Mouse (Mus musculus) brain, embryonic 18.5 days (tissue): ENCODE results near the gene Olfr680-ps1.
"Not testable (repeated sequence)": the region's sequence is repeated elsewhere in the genome, so short reads cannot be mapped to it uniquely, and the experiment has no call there.

Source experiments
- DNase-seq: peaks from one replicate; pipeline ENCODE4 v3.0.0-alpha.2; 2012; ENCODE audit warnings: low read depth, low spot score

Gene Olfr680-ps1

DNA sequence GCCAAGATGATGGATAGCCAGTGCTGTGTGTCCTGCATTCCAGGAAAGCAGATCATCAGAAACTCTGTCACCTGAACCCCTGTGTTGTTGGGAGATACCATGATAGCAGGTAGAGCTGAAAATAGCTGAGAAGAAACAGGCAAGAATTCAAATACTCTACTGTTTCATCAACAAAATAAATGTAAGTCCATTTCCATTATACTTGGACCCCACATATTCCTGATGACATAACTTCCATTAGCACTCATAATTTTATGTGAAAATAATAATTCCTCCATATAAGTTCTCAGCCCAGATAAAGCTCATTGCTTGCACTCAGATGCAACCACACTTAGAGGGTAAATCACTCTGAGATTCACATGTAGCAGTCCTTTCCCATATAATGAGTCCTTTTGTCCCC, at the start of gene Olfr680-ps1:
Olfr680-ps1 (minus strand) TSS at position 101 of the 400 bp plus-strand sequence.
- not testable (repeated sequence) for DNase-seq

DNA sequence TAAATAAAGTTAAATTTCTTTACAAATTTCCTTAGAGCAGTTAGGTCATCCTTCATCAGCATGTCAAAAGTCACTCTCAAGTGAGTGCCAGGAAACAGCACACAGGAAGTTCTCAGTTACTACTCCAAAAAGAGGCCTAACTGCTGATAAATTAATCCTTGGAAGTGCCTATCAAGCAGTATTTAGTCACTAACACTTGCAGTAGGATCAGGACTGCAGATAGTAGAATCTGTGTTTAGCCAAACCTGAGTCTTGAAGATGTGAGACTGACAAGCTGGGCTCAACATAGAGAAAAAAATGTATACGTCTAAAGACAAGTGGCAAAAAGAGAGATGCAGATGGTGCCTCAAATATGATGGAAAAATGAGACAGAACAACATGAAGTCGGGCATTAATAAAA, 48.7 kb upstream of the Olfr680-ps1 start:
- DNase-seq: no peak

- DNase-seq: no peak
Observed at GRCm38 (mm10) chr7:105116536-105116935, 23.9 kb upstream of the Olfr680-ps1 start, which contains the start of gene Olfr681. Olfr681 (plus strand) TSS chr7:105116836.

DNA sequence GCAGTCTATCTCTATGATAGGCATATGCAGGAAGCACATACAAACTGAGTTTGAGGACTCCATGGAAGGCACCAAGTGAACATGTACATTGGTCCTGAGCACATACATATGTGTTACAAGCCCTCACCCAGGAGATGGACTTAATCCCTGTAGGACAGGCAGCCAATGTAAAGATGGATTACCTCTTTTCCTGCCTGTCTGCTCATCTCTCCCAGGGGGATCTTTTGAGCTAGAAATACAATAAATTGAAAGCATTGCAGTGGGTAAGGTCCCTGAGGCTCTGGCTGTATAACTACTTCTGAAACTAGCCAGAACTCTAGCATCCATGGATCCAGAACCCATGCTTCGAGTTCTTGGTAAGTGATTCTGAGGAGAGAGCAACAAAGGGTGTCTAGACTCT, 11.7 kb downstream of the Olfr680-ps1 start, which contains the start of gene Olfr679:
Olfr679 (plus strand) TSS at position 301 of the 400 bp plus-strand sequence.
- no peak for DNase-seq

- DNase-seq: no peak
Observed at GRCm38 (mm10) chr7:105064175-105064574, 28.4 kb downstream of the Olfr680-ps1 start, which contains the start of gene Olfr678. Olfr678 (plus strand) TSS chr7:105064475.

DNA sequence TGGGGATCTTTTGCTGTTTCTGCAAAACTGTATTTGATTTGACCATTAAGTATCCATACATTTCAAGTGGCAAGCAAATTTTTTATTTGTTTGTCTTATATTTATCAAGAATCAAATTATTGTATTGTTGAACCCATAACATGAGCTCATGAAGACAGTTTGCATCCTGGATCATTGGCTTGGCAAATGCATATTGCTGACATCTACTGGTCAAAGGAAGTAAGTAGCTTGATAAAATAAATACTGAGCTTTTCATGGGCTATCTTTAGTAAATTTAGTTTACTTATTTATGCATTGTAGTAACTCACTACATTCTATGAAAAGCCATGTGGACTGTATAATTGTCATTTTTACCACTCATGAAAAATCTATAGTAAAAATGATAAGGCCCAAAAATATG, 33.7 kb downstream of the Olfr680-ps1 start:
- no peak for DNase-seq
